Mouse (Mus musculus): ENCODE data around the gene Ankrd6. TPM values are rescaled to one million over a fixed set of nuclear protein-coding genes. Genes with fewer than 3 reads are reported as not detected.
A peak's percentile ranks its signal among the peaks of the same experiment; 100 is the strongest.
"Not testable (repeated sequence)": the region's sequence is repeated elsewhere in the genome, so short reads cannot be mapped to it uniquely, and the experiment has no call there.

Ankrd6 gene
- 1 to 10 TPM; 7.6 to 10.0 TPM for total RNA-seq (2021)
- long read RNA-seq, experiment 1, partial matches to known transcripts, result 1 of 3 reads
- long read RNA-seq, experiment 1, other reads (novel, unspliced or antisense), result 2 of 3 reads
- long read RNA-seq, experiment 2, full-length matches to known transcripts, result 2 of 5 reads
- long read RNA-seq, experiment 2, partial matches to known transcripts, result 2 of 5 reads
- long read RNA-seq, experiment 2, other reads (novel, unspliced or antisense), result 1 of 5 reads

GRCm38 (mm10) chr4:32950356-32951034 lies at the start of gene Ankrd6:
Gene Ankrd6, minus strand, starts transcription at chr4:32950841.
- peak; percentile 47 to 59 for DNase-seq (ENCODE audit: low spot score in 2 of 2)

DNA sequence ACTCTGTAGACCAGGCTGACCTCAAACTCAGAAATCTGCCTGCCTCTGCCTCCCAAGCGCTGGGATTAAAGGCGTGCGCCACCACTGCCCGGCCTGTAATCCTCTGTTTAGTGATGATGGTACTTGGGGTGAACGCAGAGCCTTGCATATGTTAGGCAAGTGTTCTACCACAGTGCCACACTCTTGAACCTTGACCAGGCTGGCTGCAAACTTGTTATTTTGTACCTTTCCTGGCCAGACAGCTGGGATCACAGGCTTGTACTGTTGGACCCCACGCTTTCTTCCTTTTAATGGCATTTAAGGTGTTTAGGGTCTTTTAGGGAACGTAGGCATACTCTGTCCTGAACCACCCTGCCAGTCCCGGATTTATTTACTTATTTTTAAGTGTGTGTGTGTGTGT lies 48.4 kb upstream of the Ankrd6 start:
- no peak for DNase-seq (ENCODE audit: low spot score in 2 of 2)

DNA sequence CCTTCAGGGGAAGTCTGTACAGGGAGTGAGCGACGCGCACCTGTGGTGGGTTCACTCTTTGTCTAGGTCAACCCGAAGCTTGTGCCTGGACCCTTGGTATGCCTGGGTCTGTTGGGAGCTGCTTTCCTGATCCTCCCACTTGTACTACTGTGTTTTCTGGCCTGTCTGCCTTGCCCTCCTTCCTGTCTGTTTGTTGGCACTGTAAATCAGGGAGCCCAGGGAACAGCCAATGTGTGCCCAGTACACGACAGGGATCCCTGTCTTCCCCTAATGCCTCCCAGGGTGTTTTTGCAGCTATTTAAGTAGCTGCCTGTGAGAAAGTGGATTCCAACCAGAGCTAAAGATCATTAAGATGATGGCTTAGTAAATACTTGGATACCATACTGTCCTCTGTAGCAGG lies 46.9 kb upstream of the Ankrd6 start:
- DNase-seq (ENCODE audit: low spot score in 2 of 2), result no peak

DNA sequence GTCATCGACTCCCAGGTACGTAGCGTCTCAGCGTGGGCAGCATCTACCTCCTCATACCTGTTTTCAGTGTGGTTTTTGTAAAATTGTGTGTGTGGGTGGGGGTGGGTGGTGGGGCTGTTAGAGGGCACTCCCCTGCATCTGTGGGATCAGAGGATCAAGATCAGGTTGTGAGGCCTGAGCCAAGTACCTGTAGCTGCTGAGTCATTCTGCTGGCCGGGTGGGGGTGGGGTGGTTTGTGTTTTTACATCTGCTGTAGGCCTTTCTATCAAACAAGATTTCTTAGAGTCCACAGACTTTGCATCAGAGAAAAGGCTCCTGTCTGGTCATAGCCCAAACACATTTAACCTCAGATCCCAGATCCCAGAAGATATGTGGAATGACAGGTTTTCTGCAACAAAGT lies 45.4 kb upstream of the Ankrd6 start:
- no peak for DNase-seq (ENCODE audit: low spot score in 2 of 2)

DNA sequence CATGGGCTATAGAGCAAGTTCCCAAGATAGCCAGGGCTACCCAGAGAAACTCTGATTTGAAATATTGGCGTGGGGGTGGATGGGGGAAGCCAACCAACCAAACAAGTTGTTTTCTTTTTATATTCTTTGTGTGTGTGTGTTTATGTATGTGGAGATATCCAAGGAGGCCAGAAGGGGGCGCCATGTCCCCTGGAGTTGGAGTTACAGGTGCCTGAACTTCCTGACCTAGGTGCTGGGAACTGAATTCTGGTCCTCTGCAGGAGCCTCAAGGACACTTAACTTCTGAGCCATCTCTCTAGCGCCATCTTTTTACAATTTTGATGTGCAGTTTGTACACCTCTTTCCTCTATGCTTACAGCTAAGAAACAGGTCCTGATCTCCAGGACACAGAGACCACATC lies 43.5 kb upstream of the Ankrd6 start:
- no peak for DNase-seq (ENCODE audit: low spot score in 2 of 2)

DNA sequence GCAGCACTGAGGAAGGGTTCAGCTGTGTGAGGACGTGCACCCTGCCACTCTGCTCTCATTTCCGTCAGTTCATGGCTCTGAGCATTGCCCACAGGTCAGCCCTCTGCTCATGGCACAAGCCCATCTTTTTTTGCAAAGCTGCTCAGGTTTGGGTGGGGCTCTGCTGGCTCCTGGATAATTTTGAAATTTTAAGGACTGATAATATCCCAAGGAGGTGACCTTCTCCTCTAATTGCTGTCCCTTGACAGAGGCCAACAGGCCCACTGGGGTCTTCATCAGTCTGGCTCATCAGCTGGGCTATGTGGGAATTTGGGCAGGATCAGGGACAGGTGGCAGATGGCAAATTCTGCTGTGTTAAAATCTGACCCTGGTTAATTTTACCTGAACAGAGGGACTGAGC lies 38.7 kb upstream of the Ankrd6 start:
- no peak for DNase-seq (ENCODE audit: low spot score in 2 of 2)

DNA sequence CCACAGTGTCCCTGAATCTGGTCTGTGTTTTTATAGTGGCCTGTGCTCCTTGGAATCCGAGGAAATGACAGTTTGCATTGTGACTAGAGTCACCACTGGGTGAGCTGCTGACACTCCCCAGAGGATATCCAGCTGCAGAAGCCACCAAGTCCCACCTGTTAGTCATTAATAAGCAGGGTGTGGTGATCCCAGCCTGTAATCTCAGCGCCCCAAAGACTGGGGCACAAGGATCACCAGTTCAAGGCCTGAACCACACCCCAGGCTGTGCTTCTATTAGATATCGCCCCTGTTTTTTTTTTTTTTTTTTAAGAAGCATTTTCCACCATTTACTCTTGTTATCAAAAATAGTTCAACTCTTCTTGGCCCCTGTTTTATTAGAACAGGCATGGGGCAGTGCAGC lies 36.4 kb upstream of the Ankrd6 start:
- no peak for DNase-seq (ENCODE audit: low spot score in 2 of 2)

DNA sequence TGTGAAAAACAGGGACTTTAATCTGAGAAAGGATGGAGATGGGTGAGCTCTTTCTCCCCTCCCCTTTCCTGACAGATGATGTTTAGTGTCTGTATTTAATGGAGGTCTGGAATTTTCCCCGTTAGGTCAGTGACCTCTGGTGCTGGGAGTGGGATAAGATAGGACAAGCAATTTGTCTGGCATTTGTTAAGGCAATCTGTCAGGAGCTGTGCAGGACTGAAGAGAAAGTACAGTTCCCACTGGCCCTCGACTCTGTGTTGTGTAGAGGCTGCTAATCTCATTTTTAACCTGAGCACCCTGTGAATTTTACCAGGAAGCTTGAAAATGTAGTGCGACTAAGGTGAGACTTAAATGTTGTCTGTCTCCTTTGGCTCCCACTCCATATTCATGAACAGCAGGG lies 35.0 kb upstream of the Ankrd6 start:
- DNase-seq (ENCODE audit: low spot score in 2 of 2), result no peak

- DNase-seq (ENCODE audit: low spot score in 2 of 2), result no peak
These were observed 34.4 kb upstream of the Ankrd6 start for GRCm38 (mm10) chr4:32984801-32985675.

DNA sequence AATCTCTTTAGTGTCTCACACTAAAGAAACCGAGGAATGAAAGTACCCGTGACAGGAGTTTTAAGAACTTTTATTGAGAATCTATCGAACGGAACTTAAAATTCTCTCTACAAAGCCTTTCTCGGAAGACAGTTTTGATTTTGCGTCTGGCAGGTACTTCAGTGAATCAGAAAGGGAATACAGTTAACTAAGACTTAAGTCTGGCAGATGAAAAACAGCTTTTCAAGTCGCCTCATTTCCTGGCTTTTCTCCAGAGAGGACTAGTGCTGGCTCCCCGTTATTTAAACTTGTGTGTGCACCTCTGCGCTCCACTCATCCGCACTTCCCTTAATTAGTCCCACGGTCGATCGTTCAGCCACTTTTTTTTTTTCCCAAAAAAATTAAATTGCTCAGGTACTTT lies 33.6 kb upstream of the Ankrd6 start:
- DNase-seq (ENCODE audit: low spot score in 2 of 2), result no peak

DNA sequence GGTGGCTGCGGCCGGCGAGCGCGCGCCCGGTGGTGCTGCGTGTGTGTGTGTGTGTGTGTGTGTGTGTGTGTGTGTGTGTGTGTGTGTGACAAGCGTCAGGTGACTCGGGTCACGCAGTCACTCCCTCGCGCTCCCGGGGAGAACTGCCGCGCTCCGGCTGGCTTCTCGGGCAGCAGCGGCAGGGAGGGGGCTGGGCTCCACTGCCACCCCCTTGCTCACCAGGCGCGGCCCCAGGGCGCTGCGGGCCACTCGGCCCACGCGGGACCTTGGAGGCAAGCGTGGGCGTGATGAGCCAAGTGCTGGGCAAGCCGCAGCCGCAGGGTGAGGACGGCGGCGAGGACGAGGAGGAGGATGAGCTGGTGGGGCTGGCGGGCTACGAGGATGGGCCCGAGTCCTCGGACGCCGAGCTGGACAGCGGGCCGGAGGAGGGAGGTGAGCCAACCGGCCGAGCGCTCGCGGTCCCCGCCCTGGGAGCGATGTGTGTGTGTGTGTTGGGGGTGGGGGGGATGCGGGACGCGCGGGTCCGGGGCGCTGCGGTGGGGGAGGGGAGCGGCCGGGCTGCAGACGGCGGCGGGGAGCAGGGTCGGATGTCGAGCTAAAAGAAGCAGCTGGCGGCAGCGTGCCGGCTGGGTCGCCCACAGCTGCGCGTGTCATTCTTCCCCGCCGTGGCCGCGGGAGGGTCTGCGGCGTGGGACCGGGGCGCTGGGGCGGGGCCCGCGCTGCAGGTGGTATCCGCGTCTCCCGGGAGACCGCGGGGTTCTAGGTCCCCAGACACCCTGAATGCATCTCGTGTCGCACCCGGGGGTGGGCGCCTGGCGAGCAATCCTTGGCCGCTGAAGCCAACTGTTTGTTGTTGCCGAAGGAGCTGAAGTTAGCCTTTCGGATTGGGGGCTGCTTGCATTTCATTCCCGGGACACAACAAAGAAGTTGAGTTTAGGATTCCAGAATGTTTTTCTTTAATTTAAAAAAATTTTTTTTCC lies 32.8 kb upstream of the Ankrd6 start:
- DNase-seq (ENCODE audit: low spot score in 2 of 2), result peak; percentile 21 to 35

- DNase-seq (ENCODE audit: low spot score in 2 of 2), result no peak
These were observed 32.1 kb upstream of the Ankrd6 start, which contains the start of gene Rragd for GRCm38 (mm10) chr4:32982716-32983175. Gene Rragd, plus strand, starts transcription at chr4:32983037.

DNA sequence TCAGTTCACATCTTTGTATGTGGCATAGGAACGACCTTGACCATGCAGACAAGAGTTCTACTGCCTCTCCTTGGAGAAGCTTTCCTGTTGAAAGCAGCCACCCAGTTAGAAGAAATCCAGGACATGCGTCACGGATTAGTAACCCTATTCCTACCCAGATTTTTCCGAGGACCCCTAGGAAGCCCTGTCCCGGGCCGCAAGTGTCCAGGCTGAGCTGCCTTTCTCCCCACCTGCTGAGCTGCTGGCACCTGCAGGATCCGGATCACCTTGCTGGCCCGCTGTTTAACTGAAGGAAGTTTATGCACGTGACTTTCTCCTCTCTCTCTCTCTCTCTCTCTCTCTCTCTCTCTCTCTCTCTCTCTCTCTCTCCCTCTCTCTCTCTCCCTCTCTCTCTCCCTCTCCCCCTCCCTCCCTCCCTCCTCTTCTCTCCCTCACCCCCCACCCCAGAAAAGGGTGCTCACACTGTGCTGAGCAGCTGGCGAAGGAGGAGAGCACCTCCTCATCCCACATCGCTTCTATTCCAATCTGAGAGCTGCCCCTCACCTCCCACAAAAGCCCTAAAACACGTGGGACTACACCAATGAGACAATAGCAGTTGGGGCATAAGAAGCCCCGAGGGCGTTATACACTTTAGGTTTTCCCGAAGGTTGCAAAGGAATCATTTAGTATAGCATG lies 31.5 kb upstream of the Ankrd6 start:
- no peak for DNase-seq (ENCODE audit: low spot score in 2 of 2)

DNA sequence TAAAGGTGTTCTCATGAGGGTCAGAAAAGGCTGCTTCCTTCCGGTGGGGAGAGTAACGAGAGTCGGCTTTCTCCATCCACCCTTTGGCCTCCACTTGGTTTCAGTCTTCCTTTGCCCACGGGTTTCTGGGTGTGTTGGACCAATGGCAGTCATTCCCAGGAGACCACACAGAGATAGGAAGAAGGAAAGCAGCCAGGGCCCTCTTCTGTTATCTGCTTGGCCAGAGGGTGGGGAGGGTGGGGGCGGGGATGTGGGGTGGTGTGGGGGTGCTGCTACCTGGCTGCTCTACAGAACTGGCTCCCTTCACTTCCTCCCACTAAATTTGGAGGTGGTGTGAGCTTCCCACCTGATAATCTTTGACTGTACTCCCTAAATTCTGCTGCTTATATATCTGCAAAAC lies 31.0 kb upstream of the Ankrd6 start:
- DNase-seq (ENCODE audit: low spot score in 2 of 2), result no peak

DNA sequence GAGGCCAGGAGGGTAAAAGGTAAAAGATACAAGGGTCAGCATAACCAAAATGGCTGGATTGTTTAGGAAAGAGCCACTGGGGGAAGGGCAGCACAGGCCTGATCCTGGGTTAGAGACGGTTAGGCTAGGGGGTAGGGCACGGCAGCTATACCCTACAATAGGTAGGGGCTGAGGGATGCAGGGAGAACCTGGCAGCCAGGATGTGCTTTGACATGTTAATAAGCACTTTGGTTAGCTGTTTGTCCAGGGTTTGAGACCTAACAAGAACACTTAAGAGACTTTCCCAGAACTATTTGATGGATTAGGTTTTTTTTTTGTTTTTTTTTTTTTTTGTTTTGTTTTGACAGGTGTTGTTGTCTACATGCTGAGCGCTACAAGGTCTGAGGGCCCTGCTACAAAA lies 29.4 kb upstream of the Ankrd6 start:
- DNase-seq (ENCODE audit: low spot score in 2 of 2), result no peak

- no peak for DNase-seq (ENCODE audit: low spot score in 2 of 2)
These were observed 26.7 kb upstream of the Ankrd6 start for GRCm38 (mm10) chr4:32977331-32977730.

GRCm38 (mm10) chr4:32964619-32965018 lies 14.0 kb upstream of the Ankrd6 start:
- not testable (repeated sequence) for DNase-seq (ENCODE audit: low spot score in 2 of 2)

DNA sequence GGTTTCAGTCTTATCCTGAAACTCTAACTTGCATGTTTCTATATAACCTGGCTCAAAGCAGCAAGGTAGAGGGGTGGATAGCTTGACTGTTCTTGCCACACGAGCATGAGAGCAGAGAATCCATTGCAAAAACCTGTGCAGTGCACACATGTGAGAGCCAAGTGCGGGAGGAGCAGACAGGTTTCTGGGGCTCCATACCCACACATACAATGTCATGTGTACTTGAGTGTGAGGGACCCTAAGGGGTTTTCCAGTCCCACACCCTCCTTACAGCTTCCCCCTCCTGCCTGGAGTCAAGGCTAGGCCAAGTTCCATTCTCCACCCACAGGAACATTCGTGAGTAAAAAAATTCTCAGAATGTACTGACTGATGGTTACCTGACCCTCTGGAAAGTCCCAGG lies 10.8 kb upstream of the Ankrd6 start:
- no peak for DNase-seq (ENCODE audit: low spot score in 2 of 2)

DNA sequence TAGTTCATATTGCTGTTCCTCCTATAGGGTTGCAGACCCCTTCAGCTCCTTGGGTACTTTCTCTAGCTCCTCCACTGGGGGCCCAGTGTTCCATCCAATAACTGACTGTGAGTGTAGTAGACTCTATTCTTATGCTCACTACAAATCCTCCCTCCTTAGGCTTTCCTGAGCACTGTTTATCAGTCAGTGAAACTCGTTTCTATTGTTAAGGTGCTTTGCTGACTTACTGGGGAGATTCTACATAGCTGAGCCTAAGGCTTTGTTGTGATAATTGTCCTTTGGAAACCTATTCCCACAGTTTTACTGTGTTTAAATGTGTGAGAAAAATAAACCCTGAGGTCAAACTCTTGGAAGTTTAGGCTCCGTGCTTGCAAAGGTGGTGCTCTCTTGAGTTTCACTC lies 5.8 kb upstream of the Ankrd6 start:
- DNase-seq (ENCODE audit: low spot score in 2 of 2), result no peak

GRCm38 (mm10) chr4:32952681-32953080 lies 2.0 kb upstream of the Ankrd6 start:
- DNase-seq (ENCODE audit: low spot score in 2 of 2), result no peak

All from adrenal gland, postnatal 4 days (tissue).